Mouse (Mus musculus) adrenal gland, adult (tissue): ENCODE results near the gene Kcnd3.
A peak's percentile ranks its signal among the peaks of the same experiment; 100 is the strongest.

Experiments
- DNase-seq, 2 experiments: peaks; one replicate each; pipeline ENCODE4 v3.0.0; 2022 to 2023; ENCODE audit warnings: low spot score in 1 of 2; ENCODE audit not compliant: inconsistent age in 2 of 2

The Kcnd3 gene

DNA sequence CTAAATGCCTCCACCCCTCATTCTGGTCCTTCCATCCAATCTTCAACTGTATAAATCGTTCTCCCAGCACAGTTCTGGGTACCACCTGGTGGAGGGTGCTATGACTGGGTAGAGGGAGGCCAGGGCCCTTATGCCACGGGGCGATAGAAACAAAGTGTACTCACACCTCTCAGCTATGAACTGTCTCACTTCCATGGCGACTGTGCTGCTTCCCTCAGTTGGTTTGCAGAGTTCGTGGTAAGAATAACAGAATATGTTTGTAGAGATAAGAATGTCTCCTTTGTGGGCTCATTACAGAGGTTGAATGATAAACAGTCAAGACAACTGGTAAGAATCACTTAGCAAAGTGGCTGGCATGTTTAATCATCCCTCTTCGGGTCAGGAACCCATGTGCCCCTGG is 68.3 kb downstream of the Kcnd3 start:
- DNase-seq = no peak

DNA sequence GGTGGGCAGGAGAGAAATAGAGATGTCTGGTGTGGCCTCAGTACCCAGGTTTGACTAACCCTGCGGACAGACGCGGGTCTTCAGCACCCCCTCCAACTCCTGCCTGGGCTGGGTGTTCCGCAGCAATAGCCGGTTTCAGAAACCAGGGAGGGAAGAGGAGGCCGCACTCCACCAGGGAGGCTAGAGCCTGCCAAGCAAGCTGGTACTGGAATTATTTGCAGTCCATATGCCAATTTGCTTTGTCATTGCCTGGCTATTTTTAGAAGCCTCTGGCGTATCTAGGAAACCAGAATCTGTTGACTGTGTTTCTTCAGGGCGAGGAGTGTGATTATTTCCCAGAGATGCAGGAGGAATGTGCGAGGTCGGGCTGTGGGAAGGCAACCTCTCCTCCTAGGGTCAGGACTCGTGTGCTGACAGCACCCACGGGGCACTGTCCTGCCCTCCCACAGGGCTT is 69.1 kb downstream of the Kcnd3 start:
- DNase-seq = peak; percentile 33 to 55

DNA sequence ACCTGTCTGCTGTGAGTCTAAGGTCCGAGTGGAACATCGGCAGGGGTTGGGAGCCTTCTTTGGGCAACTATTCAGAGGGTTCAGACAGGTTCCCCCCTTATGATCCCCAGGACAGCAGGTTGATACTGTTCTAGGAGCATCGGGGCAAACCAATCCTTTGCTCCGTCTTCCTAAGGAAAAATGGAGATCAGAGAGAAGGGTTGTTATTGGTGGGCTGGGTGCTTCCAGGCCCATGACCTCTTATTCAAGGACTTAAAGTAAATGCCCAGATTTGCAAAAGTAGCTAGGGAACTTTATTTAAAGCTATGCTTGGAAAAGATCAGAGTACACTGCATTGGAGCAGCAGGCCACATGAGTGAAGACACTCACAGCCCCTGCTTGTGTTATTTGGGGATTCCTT is 69.5 kb downstream of the Kcnd3 start:
- no peak for DNase-seq

DNA sequence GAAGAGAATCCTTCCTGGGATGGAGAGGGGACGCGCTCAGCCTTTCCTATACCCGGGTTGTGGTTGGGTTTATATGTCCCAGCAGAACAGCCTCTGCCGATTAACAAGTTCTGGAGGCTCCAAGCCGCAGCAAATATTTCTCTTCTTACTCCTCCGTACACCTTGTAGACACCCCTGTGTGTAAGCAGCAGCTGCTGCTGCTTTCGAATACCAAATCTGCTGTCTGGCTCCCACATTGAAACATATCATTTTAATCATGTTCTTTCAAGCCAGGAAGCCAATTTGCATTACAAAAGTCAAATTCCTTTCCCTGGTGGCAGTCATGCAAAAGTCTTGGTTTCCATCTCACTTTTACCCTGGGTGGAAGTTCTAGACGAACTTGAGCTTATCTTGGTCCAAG is 76.7 kb downstream of the Kcnd3 start:
- DNase-seq = no peak

DNA sequence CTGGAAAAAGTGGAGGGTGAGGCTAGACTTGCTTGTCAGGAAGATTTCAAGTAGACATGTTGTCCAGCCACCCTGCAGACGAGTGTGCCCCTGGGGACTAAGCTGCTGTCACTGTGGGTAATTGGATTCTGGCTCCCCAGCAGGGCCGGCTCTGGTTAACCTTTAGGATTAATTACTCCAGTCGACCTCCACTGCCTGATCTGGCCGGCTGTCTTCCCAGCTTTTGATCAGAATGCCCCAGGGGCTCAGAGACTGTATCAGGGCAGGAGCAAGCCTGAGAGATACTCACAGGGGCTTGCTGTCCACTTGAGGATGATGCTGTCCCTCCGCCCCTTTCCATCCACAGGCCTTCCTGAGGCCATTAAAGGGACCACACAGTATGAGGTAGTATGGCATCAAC is 77.6 kb downstream of the Kcnd3 start:
- peak in 1 of 2 experiments; percentile 27 for DNase-seq

DNA sequence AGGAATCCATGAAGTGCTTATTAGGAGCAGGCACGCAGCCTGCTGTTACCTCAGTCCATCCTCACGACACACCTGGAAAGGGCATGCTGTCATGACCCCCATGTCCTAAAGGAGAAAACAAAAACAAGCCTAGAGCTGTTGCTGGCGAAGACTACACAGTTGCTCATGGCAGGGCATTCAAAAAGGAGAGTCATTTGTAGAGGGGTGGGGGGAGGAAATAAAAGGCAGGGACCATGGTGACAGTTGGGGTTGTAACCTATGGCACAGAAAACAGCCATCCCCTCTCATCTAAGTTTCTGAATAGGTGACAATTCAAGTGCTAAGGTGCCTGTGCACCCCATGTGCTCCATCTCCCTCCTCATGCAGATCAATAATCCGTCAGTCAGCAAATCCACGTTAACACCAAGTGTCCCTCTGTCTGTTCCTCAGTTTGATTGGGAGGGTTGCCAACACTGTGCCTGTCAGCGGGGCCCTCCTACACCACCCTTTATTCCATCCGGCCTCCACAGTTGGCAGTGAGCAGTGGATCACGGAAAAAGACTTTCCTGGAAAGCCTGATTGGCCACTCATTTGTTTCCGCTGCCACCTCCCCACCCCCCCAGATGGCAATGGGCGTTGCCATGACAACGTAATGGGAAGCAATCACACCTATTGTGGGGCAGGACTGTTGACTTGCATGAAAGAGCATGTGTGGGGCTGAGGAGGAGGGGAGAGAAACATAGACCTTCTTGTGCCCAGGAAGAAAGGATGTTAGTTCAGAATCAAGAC is 78.4 kb downstream of the Kcnd3 start:
- DNase-seq = no peak

DNA sequence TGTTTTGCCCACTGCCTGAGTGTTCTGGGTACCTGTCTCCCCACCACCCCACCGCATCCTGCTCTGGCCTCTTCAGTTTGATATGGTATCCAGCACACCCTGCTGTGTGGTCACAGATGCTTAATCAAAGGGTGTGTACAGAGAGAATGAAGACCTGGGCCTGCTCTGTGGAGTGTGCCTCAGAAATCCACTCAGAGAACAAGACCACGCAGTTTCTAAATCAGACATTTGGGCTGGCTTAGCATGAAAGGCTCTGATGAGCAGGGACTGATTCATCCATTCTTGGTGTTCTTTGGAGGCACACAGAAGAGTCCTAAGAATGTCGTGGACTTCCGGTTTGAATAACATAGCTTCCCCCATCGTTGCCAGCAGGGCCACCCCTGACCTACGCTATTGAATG is 86.3 kb downstream of the Kcnd3 start:
- no peak for DNase-seq

DNA sequence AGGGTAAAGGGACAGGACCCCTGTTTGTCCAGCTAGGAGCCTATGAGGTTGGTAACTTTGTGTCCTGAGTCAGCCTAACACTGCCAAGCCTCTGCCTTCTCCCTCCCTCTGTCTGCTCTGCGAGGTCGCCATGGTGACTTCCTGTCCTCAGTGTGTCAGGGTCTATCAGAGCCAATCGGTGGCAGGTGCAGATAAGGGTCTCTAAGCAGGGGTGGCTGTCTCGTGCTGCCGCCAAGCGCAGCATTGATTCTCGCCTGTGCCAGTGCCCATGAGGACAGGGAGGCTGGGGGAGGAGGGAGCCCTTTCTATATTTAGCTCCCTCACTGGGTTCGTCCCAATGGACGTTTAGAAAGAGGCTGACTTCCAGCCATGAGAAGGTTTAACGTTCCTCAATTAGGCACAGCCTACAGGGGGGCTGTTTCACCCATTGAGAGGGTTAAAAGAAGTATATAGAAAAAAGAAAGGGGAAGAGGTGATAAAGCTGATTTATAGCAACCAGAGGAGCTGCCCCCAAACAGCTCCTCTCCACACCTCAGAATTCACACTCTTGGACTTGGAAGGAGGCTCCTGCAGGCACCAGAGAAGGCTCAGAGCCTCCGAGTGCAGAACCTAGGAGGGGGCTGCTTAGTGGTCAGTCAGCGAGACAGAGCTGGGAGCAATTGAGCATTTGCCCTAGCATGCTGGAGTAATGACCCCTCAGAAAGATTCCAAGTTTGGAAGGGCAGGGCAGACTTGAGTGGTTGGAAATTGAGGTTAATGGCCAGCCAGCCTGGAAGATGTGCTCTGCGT is 86.9 kb downstream of the Kcnd3 start:
- peak; percentile 27 to 49 for DNase-seq

DNA sequence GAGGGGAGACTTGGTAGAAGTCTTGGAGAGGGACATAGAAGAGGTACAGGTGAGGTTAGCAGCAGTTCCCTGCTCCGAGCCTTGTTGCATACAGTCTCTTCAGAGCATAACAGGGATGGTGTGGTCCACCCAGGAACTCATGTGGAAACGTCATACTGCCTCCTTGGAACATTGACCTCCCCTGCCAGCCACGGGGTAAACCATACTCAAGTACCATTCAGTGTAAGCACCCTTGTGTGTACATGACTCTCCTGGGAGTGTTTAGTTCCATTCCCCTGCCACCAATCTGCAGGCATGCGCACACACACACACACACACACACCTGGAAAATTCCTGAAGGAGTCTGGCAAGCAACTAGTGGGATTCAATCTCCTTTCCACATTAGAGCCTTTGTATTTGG is 90.6 kb downstream of the Kcnd3 start:
- no peak for DNase-seq

DNA sequence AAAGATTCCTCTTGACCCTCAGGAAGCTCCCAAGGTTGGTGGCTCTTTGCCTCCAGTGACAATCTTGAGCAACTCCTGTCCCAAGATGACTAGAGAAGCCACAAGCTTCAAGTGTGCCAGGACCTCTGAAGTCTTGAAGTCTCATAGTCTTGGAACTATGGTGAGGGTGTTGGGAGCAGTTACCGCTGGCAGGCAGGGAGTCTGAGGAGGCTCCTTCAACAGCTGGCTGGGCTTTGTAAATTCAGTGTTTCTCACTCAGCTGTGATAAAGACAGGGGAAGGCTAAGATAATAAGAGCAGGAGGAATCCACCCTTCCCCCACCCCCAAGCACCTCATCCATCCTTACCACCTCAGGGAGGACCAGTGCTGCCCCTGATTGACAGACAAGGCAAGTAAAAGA is 92.0 kb downstream of the Kcnd3 start:
- DNase-seq = no peak

DNA sequence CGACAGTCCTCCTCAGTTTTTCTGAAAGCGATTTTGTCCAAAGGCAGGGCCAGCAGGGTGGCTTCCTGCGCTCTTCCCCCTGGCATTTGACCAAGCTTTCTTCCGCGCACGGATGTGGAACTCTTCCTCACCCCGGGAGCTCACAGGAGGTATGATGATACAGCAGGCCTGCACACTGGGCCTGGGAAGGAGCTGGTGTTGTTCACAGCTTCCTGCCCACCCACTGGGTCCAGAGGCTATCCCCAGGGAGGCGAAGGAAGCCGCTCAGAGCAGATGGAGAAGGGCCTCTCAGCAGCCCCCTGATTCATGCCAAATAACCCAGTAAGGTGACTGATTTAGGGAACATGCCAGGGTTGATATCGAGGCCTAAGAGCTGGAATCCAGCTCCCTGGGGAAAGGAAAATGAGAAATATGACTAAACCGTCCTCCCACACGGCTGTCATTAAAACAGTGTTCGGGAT is 94.5 kb downstream of the Kcnd3 start:
- DNase-seq = peak in 1 of 2 experiments; percentile 41

DNA sequence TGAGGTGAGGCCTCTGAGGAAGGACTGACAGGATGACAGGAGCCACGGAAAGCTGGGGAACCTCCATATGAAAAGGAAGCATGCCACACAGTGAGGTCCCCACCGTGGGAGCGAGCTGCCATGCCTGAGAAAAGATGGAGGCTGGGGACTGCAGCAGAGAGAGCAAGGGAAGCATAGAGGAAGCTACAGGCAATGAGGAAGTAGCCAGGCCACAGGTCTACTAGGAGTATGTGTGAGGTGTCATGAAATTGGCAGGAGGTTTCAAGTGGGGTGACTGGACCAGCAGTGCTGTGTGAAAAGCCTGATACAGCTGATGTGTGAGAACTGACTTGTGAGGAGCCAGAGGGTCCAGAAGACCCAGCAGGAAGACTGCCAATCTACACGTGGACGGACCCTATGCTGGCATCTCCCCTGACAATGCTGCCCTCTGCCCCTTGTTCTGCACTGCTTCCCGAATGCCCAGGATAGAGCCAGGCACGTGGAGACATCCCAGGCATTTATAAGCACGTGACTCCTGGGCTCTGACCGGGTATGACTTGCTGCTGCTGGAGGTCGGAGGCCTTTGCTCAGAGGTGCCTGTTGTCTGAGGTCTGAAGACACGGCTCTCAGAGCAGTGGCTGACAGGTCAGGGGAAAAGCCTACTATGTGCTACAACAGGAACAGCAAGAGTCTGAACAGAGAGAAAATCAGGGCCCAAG is 96.1 kb downstream of the Kcnd3 start:
- DNase-seq = no peak

DNA sequence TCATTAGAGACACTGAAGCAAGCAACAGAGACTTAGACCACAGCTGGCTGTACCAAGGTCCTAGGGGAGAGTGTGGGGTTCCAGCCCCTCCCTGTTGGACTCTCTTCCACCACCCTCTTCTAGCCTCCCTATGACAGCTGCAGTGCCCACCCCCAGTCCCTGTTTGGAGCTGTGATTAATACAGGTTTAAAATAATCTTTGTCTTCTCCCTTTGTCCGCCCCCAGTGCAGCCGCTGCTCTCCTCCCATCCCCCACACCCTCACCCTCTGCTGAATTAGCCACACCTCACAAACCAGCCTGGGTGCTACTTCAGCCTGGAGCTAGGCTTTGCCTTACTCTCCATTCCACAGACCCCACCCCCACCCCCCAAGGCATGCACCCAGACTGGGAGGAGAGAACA is 107.3 kb downstream of the Kcnd3 start:
- DNase-seq = no peak

DNA sequence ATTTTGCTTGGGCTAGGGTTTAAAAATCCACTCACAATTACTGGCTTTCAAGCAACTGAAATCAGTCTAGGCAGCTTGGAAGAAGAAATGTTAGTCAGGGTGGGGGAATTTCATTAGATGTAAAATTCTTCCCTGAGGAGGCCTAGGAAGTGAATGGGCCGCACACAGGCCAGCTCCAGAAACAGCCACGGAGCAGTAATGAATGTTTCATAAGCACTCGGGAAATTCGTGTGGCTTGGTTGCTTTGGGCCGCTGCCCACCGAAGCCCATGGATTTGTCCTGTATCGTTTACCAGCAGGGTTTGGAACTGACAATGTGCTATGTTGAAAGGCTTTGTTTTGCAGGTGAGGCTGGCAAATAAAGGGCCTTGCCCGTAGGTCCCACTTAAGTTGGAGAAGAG is 114.8 kb downstream of the Kcnd3 start:
- DNase-seq = no peak

DNA sequence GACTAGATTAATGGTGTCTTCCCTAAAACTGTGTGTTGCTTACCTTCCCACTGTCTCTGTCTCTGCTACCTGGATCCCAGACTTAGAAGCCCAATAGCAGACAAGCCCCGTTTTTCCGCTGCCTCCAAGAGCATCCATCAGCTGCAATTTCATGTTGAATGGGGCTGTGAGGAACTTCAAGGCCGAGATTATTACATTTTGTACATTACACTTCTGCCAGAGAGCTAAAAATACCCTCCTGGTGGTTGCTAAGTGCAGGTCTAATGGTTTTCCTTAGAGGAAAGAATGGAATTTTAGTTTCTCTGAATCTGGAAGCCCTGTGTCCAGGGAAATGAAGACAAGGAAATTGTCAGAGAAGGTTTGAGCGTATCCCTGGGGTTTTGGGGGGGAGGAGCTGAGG is 115.3 kb downstream of the Kcnd3 start:
- no peak for DNase-seq

DNA sequence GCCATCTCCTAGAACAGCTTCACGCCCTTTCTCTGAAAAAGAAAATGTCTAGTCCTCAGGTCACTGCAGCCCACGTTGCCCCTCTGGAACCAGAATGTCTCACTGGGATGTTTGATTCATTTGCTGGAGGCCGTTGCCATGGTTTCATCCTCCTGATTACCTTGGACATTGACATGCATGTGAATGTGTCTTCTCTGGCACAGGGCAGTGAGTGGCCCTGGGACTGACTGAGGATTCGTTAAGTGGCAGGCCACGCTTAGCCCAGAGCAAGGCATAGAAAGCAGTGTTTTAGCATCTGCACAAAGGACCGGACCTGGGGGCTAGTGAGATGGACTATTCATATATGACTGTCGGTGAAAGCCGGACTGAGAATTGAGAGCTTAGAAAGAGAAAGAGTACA is 116.3 kb downstream of the Kcnd3 start:
- no peak for DNase-seq

DNA sequence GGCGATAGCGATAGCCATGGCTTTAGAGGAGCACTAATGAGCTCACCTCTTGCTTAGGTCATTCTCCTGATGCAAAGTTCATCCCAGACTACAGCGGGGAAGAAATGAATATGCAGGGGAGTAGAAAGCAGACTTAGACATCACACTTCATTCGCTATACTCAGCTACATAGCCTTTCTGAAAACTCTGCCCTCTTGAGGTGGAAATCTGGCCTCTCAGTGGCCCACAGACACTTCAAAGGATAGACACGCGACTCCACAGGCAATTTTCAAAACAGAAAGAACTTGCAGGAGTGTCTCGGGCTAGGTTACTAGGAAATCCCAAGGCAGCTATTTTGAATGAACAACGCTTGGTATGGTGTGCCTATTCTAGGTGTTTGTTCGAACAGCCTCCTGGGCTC is 116.7 kb downstream of the Kcnd3 start:
- DNase-seq = no peak

DNA sequence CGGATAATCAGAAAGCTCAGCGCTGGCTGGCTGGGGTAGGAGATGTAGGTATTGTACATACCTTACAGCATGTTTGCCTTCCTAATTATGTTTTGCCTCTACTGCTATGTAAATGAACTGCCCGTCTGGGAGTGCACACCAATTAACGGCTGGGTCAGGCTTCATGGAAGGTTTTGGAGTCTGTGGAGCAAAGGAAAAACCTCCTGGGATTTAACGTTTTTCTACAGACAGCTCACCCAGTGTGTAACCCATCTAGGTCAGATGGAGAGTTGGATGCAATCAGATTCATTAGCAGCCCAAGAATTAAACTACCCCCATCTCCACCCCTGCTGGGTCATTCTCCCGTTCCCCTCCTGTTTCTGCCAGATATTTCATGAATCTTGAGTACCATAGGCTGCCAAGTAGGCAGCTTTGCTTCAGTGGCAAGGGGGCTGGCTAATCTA is 117.2 kb downstream of the Kcnd3 start:
- no peak for DNase-seq

DNA sequence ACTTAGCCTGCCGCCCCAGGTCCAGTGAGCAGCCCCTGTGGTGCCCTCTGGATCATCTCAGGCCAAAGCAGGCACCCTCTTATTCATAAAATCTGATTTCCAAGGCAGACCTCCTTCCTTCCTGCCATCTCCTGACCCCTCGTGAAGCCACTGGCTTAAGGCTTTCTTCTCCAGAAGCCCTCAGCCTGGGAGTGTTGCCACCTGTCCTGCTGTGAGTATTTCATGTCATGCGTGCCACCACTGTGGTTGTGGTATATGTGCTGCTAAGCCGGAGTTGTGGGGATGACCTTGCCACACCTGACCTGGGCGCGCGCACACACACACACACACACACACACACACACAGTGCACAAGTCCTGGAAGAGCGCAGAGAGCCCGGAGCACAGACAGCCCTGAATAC is 117.8 kb downstream of the Kcnd3 start:
- no peak for DNase-seq

DNA sequence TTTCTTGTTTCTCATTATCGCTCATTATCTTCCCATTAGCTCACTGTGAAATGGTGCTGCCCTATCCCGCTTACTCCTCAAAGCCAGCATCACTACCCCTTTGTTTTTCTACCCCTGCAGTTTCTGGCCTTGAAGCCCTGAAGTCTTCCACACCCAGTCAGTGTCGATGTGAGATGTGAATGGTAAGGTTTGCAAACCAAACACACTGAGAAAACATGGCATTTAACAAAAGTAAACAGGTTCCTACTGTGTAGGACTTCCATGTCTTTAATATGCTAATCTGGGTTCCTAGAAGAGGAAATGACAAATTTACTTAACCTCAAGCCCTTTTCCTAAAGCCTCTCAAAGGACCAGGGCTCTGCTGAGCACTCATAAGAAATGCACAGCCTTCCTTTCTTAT is 118.7 kb downstream of the Kcnd3 start:
- no peak for DNase-seq

DNA sequence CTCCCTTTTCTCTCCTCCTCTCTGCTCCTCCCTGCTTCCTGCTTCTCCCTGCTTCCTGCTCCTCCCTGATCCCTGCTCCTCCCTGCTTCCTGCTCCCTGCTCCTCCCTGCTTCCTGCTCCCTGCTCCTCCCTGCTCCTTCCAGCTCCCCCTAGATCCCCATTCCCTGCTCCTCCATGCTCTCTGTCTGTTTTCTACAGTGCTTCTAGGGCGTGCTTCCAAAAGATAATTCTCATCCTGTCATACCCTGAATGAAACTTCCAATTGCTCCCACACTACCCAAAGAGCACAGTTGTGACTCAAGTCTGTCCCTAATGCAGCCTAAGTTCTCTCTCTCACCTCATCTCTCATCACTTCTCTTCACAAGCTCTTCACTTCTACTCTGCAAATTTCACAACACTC is 119.8 kb downstream of the Kcnd3 start:
- DNase-seq = no peak

DNA sequence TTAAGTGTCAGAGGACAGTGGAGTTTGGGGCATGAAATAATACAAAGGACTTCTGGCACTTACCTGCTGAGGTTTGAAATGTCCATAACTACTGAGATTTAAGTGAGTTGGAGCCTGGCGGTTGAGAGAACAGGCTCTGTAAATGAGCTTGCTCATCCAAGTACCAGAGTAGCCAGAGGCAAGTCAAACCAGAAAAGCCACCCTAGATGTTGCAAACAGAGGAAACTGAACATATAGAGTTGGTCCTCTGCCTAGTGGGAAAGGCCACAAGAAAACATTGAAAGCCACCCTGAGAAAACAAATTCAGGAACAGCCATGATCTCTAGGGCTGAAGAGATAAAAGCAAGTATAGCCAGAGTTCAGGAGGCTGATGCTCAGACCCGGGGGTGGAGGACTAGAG is 121.0 kb downstream of the Kcnd3 start:
- no peak for DNase-seq
